Mouse (Mus musculus) G1E (cell line): ENCODE measurements around the gene Tlx3. TPM values are rescaled to one million over a fixed set of nuclear protein-coding genes. Genes with fewer than 3 reads are reported as not detected.

ENCODE experiments used
- ATAC-seq: 2 replicates; pipeline ENCODE4 v1.8.0; 2016; ENCODE audit warnings: mild to moderate bottlenecking; ENCODE audit not compliant: insufficient number of reproducible peaks, poor library complexity, low FRiP score, severe bottlenecking; ENCODE audit errors: extremely low read depth
- DNase-seq: peaks from one replicate; pipeline ENCODE4 v3.0.0; 2012; ENCODE audit warnings: low spot score
- H3K27me3 ChIP-seq: 2 replicates; pipeline ENCODE4 v1.6.1; 2012; ENCODE audit warnings: mild to moderate bottlenecking, low read length, inconsistent platforms; ENCODE audit not compliant: insufficient read depth
- H3K36me3 ChIP-seq: replicated peaks from 2 replicates; pipeline ENCODE3; 2012; ENCODE audit warnings: mild to moderate bottlenecking, inconsistent platforms
- H3K4me1 ChIP-seq: 2 replicates; pipeline ENCODE4 v1.6.1; 2012; ENCODE audit warnings: low read depth, low read length, inconsistent platforms, mixed read lengths; ENCODE audit not compliant: insufficient read depth
- H3K4me3 ChIP-seq: 2 replicates; pipeline ENCODE4 v1.5.1; 2012; ENCODE audit warnings: low read depth, mild to moderate bottlenecking, inconsistent platforms, low read length, moderate library complexity, mixed read lengths
- H3K9me3 ChIP-seq: replicated peaks from 2 replicates; pipeline ENCODE4 v1.6.1; 2012; ENCODE audit warnings: inconsistent platforms
- CTCF ChIP-seq: IDR thresholded peaks from 2 replicates; pipeline ENCODE4 v1.5.1; 2012; ENCODE audit warnings: low read depth, low read length, inconsistent platforms, mixed read lengths
- GATA1 ChIP-seq: IDR thresholded peaks from 2 replicates; pipeline ENCODE4 v1.6.1; 2012; ENCODE audit warnings: borderline replicate concordance, low read length, inconsistent platforms, mixed read lengths
- GATA2 ChIP-seq: IDR thresholded peaks from 2 replicates; pipeline ENCODE4 v1.6.1; 2012; ENCODE audit warnings: low read depth, low read length, inconsistent platforms, borderline replicate concordance
- POLR2AphosphoS5 ChIP-seq: IDR thresholded peaks from 2 replicates; pipeline ENCODE4 v1.6.1; 2012; ENCODE audit warnings: low read depth, low read length, inconsistent platforms; ENCODE audit not compliant: insufficient replicate concordance
- TAL1 ChIP-seq: conservative IDR thresholded peaks from 2 replicates; pipeline ENCODE4 v1.6.1; 2012; ENCODE audit warnings: low read depth, low read length, inconsistent platforms, mixed read lengths
- polyA plus RNA-seq: library from polyadenylated mRNA; stranded (reverse); fragments of >175 nt; gene quantifications from 2 replicates; pipeline ENCODE4 v1.2.3, GENCODE M21; 2012
- total RNA-seq, 2 experiments: library from RNA; stranded (forward) in 1 of 2; stranded (reverse) in 1 of 2; fragments of 200-1000 nt in 1 of 2; fragments of >200 nt in 1 of 2; fragmentation: Nextera tagmentation in 1 of 2; gene quantifications; 2 replicates each; pipeline ENCODE4 v1.2.3; 2014 to 2017

Gene Tlx3
- total and polyA plus RNA-seq, 3 experiments = 0.03 TPM; not detected in 2

DNA sequence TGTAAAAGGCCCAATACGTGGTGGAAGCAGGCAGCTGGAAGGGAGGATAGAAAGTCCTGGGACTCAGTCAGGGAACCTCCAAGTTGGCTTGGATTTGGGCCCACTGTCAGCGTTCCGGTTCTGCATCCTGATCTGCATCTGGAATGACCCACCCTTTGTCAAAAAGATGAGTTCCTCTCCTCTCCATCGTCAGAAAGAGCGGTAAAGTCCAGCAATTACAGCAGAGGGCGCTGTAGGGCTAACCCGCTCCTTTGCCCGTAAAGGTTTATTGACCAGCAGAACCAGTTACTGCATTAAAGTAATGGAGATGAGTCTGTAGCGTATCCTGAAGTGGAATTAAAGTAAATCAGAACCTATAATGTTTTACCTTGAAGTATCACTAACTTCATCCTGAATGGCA, 32.9 kb downstream of the Tlx3 start:
- ATAC-seq (no peak), DNase-seq (peak; percentile 41)
- Histone ChIP-seq H3K4me3 (no peak overlapping the region), H3K4me1 (peaks cover 2% of the 10 kb centered on the region; the same call in 1 of the 2 replicates), H3K9me3 (no peaks in the 10 kb centered on the region), H3K36me3 (no peaks in the 10 kb centered on the region), H3K27me3 (peaks cover 28% of the 10 kb centered on the region)
- no peak for TF ChIP-seq POLR2AphosphoS5
- TF ChIP-seq TAL1 = no peak
- no peak for TF ChIP-seq GATA2
- no peak for TF ChIP-seq GATA1
- TF ChIP-seq CTCF = peak; percentile 71

- H3K36me3 ChIP-seq = peaks cover 42% of the 10 kb centered on the region
- peaks cover 20% of the 10 kb centered on the region for H3K4me1 ChIP-seq
- peak; percentile 94 for DNase-seq
- peaks cover 9% of the 10 kb centered on the region for H3K27me3 ChIP-seq
- TF ChIP-seq CTCF (no peak), POLR2AphosphoS5 (peak; percentile 96; the same call in 1 of the 2 replicates)
- H3K9me3 ChIP-seq = no peaks in the 10 kb centered on the region
- H3K4me3 ChIP-seq = peak within 1 kb of the TSS; percentile 94
- peak; percentile 94 for ATAC-seq
Measured at GRCm38 (mm10) chr11:33162998-33163506, 40.3 kb downstream of the Tlx3 start, which contains the start of gene Npm1. TSS of gene Npm1 (minus strand) at chr11:33163206.

DNA sequence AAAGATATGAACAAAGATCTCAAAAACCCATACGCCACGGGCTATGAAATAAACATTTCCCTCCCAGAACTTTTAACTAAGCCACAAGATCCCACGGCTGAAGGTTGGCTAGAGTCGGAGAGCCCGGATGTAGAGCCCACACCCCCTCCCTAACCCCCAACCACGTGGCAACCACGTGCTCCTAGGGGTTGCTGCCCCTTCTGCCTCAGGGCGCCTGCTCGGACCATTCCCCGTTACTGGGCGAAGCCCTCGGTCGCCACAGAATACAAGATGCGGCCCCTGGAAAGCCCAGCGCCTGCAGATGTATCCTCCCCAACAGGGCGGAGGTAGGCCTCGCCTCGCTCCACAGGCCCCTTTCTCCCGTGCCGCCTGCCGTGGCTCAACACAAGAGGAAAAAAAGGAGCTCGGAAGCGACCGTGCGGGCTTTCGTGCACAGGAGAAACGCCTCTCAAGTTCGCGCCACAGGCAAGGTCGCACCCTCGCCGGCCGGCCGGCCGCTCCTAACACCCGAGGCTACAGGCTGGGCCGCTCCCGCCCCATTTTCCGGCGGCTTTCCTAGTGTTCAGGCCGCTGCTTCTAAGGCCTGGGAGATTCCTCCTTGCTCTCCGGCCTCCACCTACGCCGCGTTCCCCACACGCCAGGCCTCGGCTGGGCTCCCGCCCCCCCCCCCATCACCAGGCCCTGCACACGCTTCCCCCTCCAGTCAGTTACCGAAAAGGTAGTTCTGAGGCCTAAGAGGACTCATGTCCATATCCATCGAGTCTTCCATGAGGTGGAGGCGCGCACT, 41.0 kb downstream of the Tlx3 start:
- peaks cover 25% of the 10 kb centered on the region for H3K4me1 ChIP-seq
- no peaks in the 10 kb centered on the region for H3K9me3 ChIP-seq
- peak overlapping the region; percentile 94 for H3K4me3 ChIP-seq
- peaks cover 6% of the 10 kb centered on the region for H3K27me3 ChIP-seq
- no peak for TF ChIP-seq GATA1
- TF ChIP-seq TAL1 = no peak
- no peak for TF ChIP-seq POLR2AphosphoS5
- TF ChIP-seq GATA2 = no peak
- no peak for TF ChIP-seq CTCF
- peak; percentile 36; the same call in 1 of the 2 replicates for ATAC-seq
- H3K36me3 ChIP-seq = peaks cover 49% of the 10 kb centered on the region
- DNase-seq = peak; percentile 28

DNA sequence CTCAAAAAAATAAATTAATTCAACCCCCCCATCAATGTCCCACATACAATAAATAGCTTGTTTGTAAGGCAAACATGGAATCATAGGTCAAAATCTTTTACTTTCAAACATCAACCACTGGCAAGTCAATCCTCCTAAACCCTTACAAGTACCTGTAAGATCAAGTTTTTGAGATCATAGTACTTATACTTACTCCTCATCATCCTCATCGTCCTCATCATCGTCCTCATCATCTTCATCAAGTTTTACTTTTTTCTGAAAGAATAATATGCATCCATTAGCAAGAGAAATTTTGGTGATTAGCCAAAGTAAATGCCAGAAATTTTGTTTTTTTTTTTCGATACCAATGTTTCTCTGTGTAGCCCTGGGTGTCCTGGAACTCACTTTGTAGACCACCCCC, 43.6 kb downstream of the Tlx3 start:
- H3K36me3 ChIP-seq = peaks cover 70% of the 10 kb centered on the region
- TF ChIP-seq CTCF = no peak
- no peak for TF ChIP-seq GATA1
- no peak for TF ChIP-seq GATA2
- TF ChIP-seq TAL1 = no peak
- no peak for TF ChIP-seq POLR2AphosphoS5
- H3K27me3 ChIP-seq = no peaks in the 10 kb centered on the region
- H3K4me1 ChIP-seq = peaks cover 40% of the 10 kb centered on the region
- peak overlapping the region; percentile 94; the same call in 1 of the 2 replicates for H3K4me3 ChIP-seq
- H3K9me3 ChIP-seq = no peaks in the 10 kb centered on the region
- DNase-seq (no peak), ATAC-seq (no peak)

- peaks cover 91% of the 10 kb centered on the region for H3K36me3 ChIP-seq
- peak overlapping the region; percentile 27; the same call in 1 of the 2 replicates for H3K4me3 ChIP-seq
- no peaks in the 10 kb centered on the region for H3K27me3 ChIP-seq
- no peak for ATAC-seq
- TF ChIP-seq POLR2AphosphoS5 (no peak), GATA1 (no peak), TAL1 (no peak), CTCF (no peak), GATA2 (no peak)
- H3K9me3 ChIP-seq = no peaks in the 10 kb centered on the region
- H3K4me1 ChIP-seq = peaks cover 31% of the 10 kb centered on the region
- DNase-seq = no peak
Measured at GRCm38 (mm10) chr11:33157453-33158196, 45.8 kb downstream of the Tlx3 start.

DNA sequence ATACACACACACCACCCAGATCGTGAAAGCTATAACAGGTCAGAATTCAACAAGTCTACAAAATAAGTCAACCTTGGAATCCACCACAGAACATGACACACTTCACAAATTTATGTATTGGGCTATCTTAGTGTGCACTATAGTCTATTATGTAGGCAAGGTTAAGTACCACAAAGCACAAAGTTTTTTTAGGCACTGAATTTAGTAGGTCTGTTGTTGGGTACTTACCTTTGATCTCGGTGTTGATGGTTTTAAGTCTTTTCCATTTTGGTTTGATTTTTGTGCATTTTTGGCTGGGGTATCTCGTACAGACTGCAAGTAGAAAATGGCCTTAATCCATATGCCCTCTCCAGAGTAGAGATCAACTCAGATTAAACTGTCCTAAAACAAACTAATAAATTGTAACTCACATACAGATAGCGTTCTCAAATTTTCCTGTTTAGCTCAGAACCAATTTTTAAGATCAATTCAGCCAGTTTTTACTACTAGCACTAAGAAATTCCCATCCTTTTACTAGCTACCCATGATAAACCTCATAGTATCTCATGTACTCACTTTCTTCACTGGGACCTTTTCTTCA, 46.9 kb downstream of the Tlx3 start:
- Histone ChIP-seq H3K9me3 (no peaks in the 10 kb centered on the region), H3K4me1 (peaks cover 32% of the 10 kb centered on the region), H3K36me3 (peaks cover 90% of the 10 kb centered on the region), H3K27me3 (no peaks in the 10 kb centered on the region), H3K4me3 (no peak overlapping the region; the same call in 1 of the 2 replicates)
- DNase-seq (no peak), ATAC-seq (no peak)
- no peak for TF ChIP-seq TAL1
